Mouse (Mus musculus) ES-E14 (cell line): ENCODE results near the gene Acsl4.

Experiments
- CHD2 ChIP-seq: IDR thresholded peaks from 2 replicates; pipeline ENCODE4 v1.6.1; 2014; ENCODE audit warnings: mild to moderate bottlenecking, low read depth, low read length, inconsistent platforms
- HCFC1 ChIP-seq: IDR thresholded peaks from 2 replicates; pipeline ENCODE4 v1.6.1; 2012; ENCODE audit warnings: low read length, inconsistent platforms, borderline replicate concordance; ENCODE audit not compliant: insufficient read depth
- MAFK ChIP-seq: IDR thresholded peaks from 2 replicates; pipeline ENCODE4 v1.6.1; 2014; ENCODE audit warnings: mild to moderate bottlenecking, low read depth, low read length, inconsistent platforms; ENCODE audit not compliant: insufficient read depth
- ZNF384 ChIP-seq: IDR thresholded peaks from 2 replicates; pipeline ENCODE4 v1.6.1; 2012; ENCODE audit warnings: low read depth, low read length, inconsistent platforms

- no peak for TF ChIP-seq CHD2
- TF ChIP-seq MAFK, result no peak
- no peak for TF ChIP-seq ZNF384
- TF ChIP-seq HCFC1, result no peak
Measured at GRCm38 (mm10) chrX:142285905-142286304, 104.4 kb downstream of the Acsl4 start.
